Mouse (Mus musculus) telencephalon, adult 2 months (tissue): ENCODE measurements around the gene Cldn19.

Experiments
- DNase-seq: peaks from one replicate; pipeline ENCODE4 v3.0.0-alpha.2; 2011; ENCODE audit warnings: low read depth, low spot score

The Cldn19 gene

GRCm38 (mm10) chr4:119300761-119301160 lies 45.5 kb downstream of the Cldn19 start:
- DNase-seq: no peak

GRCm38 (mm10) chr4:119301777-119302176 lies 46.6 kb downstream of the Cldn19 start:
- no peak for DNase-seq

GRCm38 (mm10) chr4:119303291-119303690 lies 48.1 kb downstream of the Cldn19 start:
- DNase-seq: no peak

- DNase-seq: no peak
Measured at GRCm38 (mm10) chr4:119305418-119305817, 50.2 kb downstream of the Cldn19 start.
